Mouse (Mus musculus) spleen, adult 18-20 months (tissue): ENCODE measurements around the gene Slc35d1.

ENCODE experiments used
- DNase-seq, 2 experiments: peaks; one replicate each; pipeline ENCODE4 v3.0.0; 2022; ENCODE audit warnings: mixed read lengths in 2 of 2

Gene Slc35d1

DNA sequence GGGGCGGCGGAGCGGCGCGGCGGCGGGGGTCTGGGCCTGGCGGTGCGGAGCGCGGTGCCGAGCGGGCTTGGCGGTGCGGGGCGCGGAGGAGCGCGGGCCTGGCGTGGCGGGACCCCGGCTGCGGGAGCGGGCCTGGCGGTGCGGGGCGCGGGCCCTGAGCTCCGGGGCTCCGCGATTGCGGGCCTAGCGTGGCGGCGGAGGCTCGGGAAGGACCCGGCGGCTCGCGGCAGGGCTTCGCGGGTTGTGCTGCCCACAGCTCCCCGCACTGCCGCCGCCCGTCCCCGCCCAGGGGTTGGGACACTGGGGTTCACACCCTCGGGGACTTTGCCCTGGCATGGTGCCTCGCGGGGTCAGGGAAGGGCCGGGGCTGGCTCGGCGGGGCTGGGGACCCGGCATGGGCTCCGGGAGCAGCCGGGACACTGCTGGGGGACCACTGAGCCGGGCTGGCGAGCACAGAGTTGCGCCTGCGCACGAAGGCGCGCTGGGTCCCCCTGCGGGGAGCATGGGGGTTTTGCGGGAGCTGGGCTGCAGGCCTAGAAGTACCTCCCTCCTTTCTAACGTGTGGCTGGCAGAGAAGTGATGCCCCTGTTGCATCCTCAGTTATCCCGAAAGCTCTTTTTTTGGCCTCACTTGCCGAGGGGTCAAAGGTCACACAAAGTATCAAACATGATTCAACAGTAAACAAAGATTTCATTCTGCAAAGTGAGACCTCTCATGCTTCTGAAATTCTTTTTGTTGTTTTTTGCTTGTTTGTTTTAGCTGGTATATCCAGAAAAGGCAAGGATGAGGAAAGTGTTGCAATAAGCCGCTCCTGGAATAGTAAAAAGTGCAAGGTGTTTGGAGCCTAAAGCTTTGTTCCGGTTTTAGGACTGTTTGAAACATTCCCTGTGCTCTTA is at the start of gene Slc35d1:
Gene Slc35d1, minus strand, starts transcription at position 240 of the 896 bp plus-strand sequence.
- DNase-seq = peak; percentile 60 to 66

DNA sequence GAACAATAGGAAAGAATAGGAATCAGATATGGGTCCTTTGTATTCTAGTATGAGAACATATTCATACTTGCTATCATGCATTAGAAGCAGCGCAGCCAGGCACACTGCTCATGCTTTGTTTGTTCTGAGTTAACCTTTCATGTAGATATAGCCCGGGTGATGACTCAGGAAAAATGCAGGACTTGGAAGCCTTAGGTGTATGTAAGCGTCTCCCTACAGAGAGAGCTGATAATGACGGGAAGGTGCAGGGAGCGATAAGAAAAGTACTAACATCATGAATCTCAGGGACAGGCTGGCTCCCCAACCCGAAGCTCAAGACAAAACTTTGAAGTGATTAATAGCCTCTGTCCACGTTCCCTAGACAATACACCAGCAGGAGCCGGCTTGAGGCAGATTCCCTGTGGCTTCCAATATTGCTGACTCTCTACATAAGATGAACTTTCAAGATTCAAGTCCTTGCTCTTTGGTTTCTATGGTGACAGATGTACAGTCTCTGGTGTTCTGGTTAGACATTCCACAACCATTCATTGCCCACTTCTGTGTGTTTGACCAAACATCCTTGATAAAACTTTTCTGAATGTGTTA is 48.9 kb upstream of the Slc35d1 start:
- DNase-seq = no peak

- DNase-seq = no peak
Measured at GRCm38 (mm10) chr4:103263378-103263777, 48.4 kb upstream of the Slc35d1 start.

DNA sequence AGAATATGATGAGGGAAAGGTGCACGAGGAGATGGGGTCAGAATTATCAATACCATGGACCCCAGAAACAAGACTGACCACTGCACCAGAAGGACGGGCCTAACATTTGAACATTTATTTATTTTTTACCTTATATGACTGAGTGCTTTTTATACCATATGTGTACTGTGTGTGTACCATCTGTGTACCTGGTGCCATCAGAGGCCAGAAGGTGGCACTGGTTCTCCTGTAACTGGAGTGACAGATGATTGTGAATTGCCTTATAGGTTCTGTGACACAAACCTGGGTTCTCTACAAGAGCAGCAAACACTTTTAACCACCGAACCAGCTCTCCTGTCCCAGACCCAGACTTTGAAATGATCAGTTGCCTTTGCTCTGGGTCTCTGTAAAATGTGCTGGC is 43.9 kb upstream of the Slc35d1 start:
- DNase-seq = no peak

DNA sequence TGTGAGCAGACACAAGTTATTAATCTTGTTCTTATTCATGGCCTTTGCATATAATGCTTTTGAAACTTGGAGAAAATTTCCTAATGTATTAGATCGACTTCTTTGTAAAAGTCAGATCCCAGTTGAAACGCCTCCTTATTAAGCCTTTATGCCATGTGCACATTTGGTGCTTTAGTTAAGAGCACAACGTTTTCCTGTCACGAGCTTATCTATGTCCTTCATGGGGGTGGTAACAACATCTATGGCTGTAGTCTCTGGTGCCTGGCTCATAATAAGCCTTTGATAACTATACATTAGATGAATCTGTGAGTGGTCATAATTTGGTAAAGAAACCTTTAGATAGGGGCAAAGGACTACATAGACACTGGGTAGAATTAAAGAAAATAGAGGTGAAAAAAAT is 38.9 kb upstream of the Slc35d1 start:
- DNase-seq = no peak

DNA sequence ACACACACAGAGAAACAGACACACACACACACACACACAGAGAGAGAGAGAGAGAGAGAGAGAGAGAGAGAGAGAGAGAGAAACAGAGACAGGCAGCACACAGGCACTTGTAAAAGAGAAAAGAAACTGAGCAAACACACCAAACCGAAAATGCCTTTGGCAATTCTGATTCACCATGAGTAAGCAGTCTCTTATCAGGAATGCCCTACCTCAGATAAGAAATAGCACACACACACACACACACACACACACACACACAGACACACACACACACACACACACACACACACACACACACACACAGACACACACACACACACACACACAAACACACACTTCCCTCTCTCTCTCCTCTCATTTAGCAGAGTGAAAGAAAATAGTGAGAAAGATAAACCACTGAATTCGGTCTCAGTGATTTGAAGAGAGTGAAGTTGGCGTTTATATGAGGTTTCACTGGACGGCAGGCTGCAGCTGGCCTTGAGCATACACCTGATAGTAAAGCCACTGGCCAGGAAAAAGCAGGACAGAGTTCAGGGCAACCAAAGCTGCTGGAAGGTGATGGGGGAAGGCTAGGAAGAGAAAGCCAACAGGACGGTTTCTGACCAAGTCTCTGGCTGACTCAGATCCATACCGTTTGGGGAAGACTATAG is 34.6 kb upstream of the Slc35d1 start:
- DNase-seq = no peak

DNA sequence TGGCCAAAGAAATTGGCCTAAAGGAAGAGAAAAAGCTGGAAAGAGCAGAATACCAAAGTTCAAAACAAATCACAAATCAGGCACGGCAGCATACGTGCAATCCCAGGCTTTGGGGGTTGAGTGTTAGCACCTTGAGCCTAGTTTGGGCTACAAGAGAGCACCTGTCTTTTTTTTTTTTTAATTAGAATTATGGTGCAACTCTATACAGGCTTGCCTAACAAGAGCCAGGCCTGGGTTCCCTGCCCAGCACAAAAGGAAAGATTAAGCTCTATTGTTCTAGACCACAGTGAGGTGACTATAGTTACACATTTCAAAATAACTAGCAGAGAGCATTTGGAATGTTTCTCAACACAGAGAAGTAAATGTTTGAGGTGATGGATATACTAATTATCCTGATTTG is 32.8 kb upstream of the Slc35d1 start:
- DNase-seq = no peak

- no peak for DNase-seq
Measured at GRCm38 (mm10) chr4:103247249-103247648, 32.3 kb upstream of the Slc35d1 start.

- DNase-seq = no peak
Measured at GRCm38 (mm10) chr4:103232156-103232555, 17.2 kb upstream of the Slc35d1 start.

GRCm38 (mm10) chr4:103222854-103223253 is 7.9 kb upstream of the Slc35d1 start:
- no peak for DNase-seq

DNA sequence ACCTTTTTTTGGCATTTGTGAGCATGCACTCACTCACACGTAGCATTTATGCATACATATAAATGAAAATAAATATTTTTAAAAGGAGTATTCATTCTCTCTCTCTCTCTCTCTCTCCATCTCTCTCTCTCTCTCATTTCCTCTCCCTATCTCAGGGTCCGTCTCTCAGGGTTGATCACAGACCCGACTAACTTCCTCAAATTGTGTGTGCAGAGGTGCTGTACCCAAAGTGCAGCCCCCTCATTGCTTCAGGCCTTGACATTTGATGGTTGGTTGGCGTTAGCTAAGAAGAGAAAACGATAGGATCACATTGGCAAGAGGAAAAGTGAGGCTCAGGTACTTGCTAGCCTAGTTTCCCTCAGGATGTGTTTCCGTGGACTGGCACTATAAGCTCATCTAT is 6.8 kb upstream of the Slc35d1 start:
- DNase-seq = no peak

GRCm38 (mm10) chr4:103219011-103219410 is 4.0 kb upstream of the Slc35d1 start:
- DNase-seq = no peak

- DNase-seq = no peak
Measured at GRCm38 (mm10) chr4:103216046-103216445, 1.1 kb upstream of the Slc35d1 start.

DNA sequence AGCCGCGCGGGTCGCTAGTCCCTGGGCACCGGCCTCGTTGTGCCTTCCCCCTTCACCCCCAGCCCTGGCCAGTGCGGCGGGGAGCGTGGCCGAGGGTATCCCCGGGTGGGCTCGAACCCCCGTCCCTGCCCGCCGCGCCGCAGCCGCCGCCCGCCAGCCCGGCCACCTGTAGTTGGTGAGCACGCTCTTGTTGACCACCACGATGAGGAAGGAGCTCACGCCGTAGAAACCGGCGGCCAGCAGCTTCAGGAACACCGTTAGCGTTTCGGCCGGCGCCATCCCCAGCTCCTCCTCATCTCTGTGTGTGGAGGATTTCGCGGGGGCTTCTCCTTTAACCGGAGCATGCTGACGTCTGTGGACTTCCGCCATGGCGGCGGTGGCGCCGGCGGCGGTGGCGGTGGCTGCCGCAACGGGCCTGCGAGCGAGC is 453 bp downstream of the Slc35d1 start:
- DNase-seq = peak; percentile 59 to 75

- DNase-seq = no peak
Measured at GRCm38 (mm10) chr4:103213859-103214497, 986 bp downstream of the Slc35d1 start.

- DNase-seq = no peak
Measured at GRCm38 (mm10) chr4:103208553-103208952, 6.4 kb downstream of the Slc35d1 start.

DNA sequence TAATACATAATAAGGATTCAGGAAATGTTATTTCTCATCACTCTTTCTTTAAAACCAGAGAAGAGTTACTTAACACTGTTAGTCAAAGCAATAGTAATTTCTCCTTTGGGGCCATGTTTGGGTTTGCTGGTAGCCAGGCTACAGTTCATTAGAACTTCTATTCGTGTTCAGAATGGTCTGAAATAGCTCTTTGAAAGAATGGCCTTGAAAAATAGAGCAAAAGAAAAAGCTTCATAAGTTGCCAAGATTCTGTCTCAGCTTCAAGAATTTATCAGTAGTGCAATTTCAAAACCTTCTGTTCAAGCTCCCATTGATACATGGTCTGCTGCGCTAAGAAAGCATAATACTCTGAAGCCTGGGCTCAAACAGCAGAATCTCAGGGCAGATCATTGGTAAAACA is 11.3 kb downstream of the Slc35d1 start:
- DNase-seq = no peak

DNA sequence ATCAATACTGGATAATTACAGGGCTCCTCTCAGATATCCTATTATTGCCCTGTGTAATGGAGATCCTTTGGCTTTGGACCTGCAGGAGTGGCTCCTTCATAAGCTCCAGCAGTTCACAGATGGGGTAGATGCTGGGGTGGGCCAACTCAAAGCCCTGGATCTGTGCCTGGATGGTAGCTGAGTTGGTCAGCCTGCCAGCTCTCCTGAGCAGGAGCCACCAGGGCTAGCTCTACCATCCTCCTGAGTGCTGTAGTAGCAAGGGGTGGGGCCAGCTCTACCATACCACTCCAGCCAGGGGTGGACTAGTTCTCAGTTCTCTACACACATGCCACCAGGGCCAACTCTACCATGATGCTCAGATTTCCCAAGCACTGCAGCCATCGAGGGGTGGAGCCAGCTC is 14.9 kb downstream of the Slc35d1 start:
- DNase-seq = no peak

- DNase-seq = no peak
Measured at GRCm38 (mm10) chr4:103199086-103199485, 15.9 kb downstream of the Slc35d1 start.

DNA sequence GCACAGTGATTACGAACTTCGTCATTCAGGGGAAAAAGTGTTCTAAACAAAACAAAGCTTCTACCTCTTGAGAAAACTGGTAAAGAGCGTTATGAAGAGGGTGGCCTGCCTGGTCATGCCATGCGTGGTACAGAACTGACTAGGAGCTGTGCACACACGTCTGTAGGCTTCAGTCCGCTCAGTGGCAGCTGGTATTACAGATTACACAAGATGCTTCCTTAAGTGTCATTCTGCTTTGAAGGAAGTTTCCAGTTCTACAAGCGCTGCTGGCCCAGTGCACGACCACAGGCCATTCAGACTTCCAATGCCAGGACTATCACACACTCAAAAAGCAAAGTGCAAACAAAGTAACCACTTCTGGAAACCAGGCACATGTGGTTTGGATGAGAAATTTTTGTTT is 17.6 kb downstream of the Slc35d1 start:
- DNase-seq = no peak

GRCm38 (mm10) chr4:103192421-103192820 is 22.5 kb downstream of the Slc35d1 start:
- no peak for DNase-seq

DNA sequence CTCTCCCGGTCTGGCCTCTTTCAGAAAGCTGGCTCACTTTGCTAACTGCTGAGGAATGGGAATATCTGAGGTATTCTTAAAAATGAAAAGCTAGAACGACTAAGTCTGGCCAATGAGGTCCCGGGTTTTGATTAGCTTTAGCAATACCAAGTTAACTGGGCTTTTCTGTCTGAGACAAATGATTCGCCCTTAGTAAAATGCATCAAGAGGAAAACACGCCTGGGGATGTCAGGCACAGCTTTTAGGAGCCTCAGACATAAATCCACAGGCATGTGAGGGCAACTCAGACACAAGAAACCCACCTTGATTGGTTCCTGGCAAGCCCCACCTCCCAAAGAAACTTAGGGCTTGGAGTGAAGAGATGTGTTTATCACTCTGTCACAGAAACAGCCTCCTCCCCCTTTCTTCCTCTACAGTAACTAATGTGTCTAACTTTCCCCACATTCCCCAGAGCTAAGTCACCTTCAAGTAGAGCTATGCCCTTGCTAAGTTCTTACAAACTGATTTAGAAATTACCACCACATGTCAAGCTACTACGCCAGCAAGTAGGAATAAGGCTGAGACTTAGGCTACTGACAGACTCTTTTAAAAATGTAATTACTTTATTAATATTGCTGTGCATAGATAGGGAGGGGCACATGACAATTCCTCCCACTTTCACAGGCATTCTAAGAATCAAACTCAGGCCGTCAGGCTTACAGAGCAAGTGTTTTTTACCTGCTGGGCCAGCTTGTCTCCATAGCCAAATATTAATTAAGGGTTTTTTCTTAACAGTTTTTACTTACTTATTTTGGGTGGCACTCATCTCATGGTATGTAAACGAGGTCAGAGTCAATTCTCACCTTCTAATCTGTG is 26.0 kb downstream of the Slc35d1 start:
- DNase-seq = no peak
